Mouse (Mus musculus) bone marrow macrophage, adult 2 months (primary cell): ENCODE data around the gene Nim1k.

Experiments used
- CTCF ChIP-seq: IDR thresholded peaks from 2 replicates; pipeline ENCODE4 v1.5.1; 2012; ENCODE audit warnings: low read depth, mild to moderate bottlenecking, low read length, moderate library complexity
- POLR2A ChIP-seq: IDR thresholded peaks from 2 replicates; pipeline ENCODE4 v1.6.1; 2012; ENCODE audit warnings: mild to moderate bottlenecking, low read depth, low read length, borderline replicate concordance

- TF ChIP-seq CTCF (no peak), POLR2A (no peak)
These were observed 14.1 kb downstream of the Nim1k start for GRCm38 (mm10) chr13:119741390-119742237.
